Mouse (Mus musculus): ENCODE measurements at regions not wholly inside any gene's neighbourhood (a gene's known extent, or its start where the extent isn't known, plus 50 kb on each side); places are given as distances from the start of the nearest gene placed in this dataset.

DNA sequence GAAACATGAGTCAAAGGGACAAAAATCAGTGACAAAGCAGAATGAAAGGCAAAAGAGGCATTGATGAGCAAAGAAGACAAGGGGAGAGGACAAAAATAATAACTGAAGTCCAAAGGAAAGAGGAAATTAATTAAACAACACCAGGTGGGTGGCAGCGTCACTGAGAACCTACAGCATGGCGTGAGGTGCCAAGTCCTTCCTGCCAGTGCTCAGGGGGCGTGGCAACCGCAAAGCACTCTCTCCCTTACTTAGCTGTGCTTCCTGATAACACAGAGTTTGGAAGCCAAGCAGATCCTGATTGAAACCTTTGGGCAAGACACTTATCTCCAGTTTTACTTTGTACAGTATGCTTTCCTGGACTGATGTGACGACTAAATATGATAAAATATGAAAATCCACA lies 199.9 kb upstream of the Gm6657 start:
- ATAC-seq, result no peak
- 81% methylated on average over 5 of the region's 5 CpGs for WGBS
- H3K4me1 ChIP-seq (ENCODE audit: control insufficient read depth, insufficient read depth, low read length), result no peaks in the 10 kb centered on the region

DNA sequence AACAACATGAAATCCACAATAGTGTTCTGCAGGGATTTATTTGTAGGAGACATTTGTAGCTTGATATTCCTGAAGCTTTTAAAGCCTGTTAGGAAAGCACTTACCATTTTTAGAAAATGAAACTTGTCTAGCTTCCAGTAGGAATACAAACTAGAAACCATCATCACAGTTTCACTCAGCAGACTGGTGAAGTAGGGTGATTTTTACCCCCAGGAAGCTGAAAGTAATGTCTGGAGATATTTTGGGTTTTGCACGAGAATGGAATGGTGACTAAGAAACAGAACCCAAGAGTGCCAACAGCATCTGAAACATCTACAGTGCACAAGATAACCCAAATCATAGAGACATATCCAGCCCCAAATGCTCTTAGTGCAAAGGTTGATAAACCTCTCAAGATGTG lies 196.1 kb upstream of the Gm6657 start:
- H3K27me3 ChIP-seq (replicated peaks; ENCODE audit: control insufficient read depth, insufficient read depth, low read length), result no peaks in the 10 kb centered on the region
- no peak overlapping the region for H3K27ac ChIP-seq (ENCODE audit: low read length)
- no peak overlapping the region for H3K4me3 ChIP-seq (ENCODE audit: low read length)
- H3K36me3 ChIP-seq (ENCODE audit: control insufficient read depth, insufficient read depth, low read length), result no peaks in the 10 kb centered on the region
- no peak for ATAC-seq
- 86% methylated on average over 1 of the region's 1 CpGs for WGBS
- H3K4me2 ChIP-seq (ENCODE audit: low read depth, low read length), result no peak overlapping the region
- H3K4me1 ChIP-seq (ENCODE audit: control insufficient read depth, insufficient read depth, low read length), result no peaks in the 10 kb centered on the region
- H3K9me3 ChIP-seq (ENCODE audit: control insufficient read depth, low read length), result no peaks in the 10 kb centered on the region
- no peak overlapping the region for H3K9ac ChIP-seq (ENCODE audit: low read depth, low read length)

More for the DNA sequence above, 199.9 kb upstream of the Gm6657 start:
- Histone ChIP-seq H3K9ac (ENCODE audit: low read depth, low read length) (no peak overlapping the region), H3K4me3 (ENCODE audit: low read length) (no peak overlapping the region), H3K36me3 (ENCODE audit: control insufficient read depth, insufficient read depth, low read length) (no peaks in the 10 kb centered on the region), H3K9me3 (ENCODE audit: control insufficient read depth, low read length) (no peaks in the 10 kb centered on the region), H3K4me2 (ENCODE audit: low read depth, low read length) (no peak overlapping the region), H3K27ac (ENCODE audit: low read length) (no peak overlapping the region), H3K27me3 (replicated peaks; ENCODE audit: control insufficient read depth, insufficient read depth, low read length) (no peaks in the 10 kb centered on the region)

DNA sequence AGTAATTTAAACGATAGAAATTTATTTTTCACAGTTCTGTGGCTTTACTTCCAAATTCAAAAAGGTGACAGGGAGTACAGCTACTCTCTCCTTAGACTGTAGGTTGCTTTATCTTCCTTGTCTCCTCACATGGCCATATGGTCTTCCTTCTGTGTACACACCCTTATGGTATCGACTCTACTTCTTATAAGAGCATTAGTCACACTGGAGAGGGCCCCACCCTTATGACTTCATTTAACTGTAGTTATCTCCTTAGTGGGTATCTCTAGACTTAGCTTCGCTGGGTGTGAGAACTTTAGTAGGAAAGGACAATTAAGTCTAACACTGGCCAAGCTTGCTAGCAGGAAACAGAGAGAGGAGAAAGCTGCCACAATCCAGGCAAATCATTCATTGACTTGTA lies 193.6 kb upstream of the Gm6657 start:
- Histone ChIP-seq H3K36me3 (ENCODE audit: control insufficient read depth, insufficient read depth, low read length) (no peaks in the 10 kb centered on the region), H3K4me1 (ENCODE audit: control insufficient read depth, insufficient read depth, low read length) (no peaks in the 10 kb centered on the region), H3K4me3 (ENCODE audit: low read length) (no peak overlapping the region), H3K27me3 (replicated peaks; ENCODE audit: control insufficient read depth, insufficient read depth, low read length) (no peaks in the 10 kb centered on the region), H3K9me3 (ENCODE audit: control insufficient read depth, low read length) (no peaks in the 10 kb centered on the region), H3K27ac (ENCODE audit: low read length) (no peak overlapping the region), H3K4me2 (ENCODE audit: low read depth, low read length) (no peak overlapping the region), H3K9ac (ENCODE audit: low read depth, low read length) (no peak overlapping the region)
- 65% methylated on average over 3 of the region's 3 CpGs for WGBS
- ATAC-seq, result peak; percentile 55; the same call in 1 of the 2 replicates

DNA sequence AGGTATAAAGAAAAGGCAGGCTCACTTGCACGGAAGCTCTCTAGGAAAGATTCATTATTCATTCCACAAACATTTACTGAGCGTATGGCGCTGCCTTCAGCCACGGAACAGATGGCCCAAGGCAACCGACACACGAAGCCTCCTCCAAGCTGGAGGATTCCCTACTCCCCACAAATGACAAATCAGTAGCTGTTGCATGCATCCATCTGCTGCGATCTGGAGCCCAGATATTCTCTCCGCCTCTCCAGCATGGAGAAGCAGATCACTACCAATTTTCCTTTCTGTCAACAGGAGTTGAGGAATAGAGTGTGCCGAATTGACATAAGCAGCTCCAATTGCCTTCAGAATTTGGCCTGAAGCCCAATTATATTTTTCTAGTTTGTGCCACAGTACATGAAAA lies 192.2 kb upstream of the Gm6657 start:
- H3K4me1 ChIP-seq (ENCODE audit: control insufficient read depth, insufficient read depth, low read length), result no peaks in the 10 kb centered on the region
- H3K4me2 ChIP-seq (ENCODE audit: low read depth, low read length), result no peak overlapping the region
- H3K9ac ChIP-seq (ENCODE audit: low read depth, low read length), result no peak overlapping the region
- WGBS, result 61% methylated on average over 9 of the region's 9 CpGs
- H3K27ac ChIP-seq (ENCODE audit: low read length), result no peak overlapping the region
- no peak for ATAC-seq
- H3K36me3 ChIP-seq (ENCODE audit: control insufficient read depth, insufficient read depth, low read length), result no peaks in the 10 kb centered on the region
- H3K9me3 ChIP-seq (ENCODE audit: control insufficient read depth, low read length), result no peaks in the 10 kb centered on the region
- H3K4me3 ChIP-seq (ENCODE audit: low read length), result no peak overlapping the region
- no peaks in the 10 kb centered on the region for H3K27me3 ChIP-seq (replicated peaks; ENCODE audit: control insufficient read depth, insufficient read depth, low read length)

DNA sequence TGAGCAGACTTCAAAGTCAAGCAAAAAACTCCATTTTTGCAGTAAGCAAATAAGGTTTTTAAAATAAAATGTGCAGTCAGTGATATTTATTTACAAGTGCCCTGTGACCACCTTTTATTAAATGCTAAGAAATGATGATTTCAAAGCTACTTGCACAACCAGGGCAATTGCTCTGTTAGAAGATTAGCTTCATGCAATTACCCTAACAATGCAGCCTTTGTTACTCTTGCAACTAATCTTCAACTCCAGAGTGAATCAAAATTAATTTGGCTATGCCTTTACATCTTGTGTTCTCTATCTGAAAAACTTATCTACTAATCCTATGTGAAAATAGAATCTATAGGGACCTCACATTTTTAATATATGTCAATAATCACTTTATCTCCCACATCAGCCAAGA lies 160.3 kb upstream of the Gm6657 start:
- Histone ChIP-seq H3K4me2 (ENCODE audit: low read depth, low read length) (no peak overlapping the region), H3K9ac (ENCODE audit: low read depth, low read length) (no peak overlapping the region), H3K4me1 (ENCODE audit: control insufficient read depth, insufficient read depth, low read length) (no peaks in the 10 kb centered on the region), H3K27ac (ENCODE audit: low read length) (no peak overlapping the region), H3K9me3 (ENCODE audit: control insufficient read depth, low read length) (no peaks in the 10 kb centered on the region), H3K36me3 (ENCODE audit: control insufficient read depth, insufficient read depth, low read length) (no peaks in the 10 kb centered on the region), H3K4me3 (ENCODE audit: low read length) (no peak overlapping the region), H3K27me3 (replicated peaks; ENCODE audit: control insufficient read depth, insufficient read depth, low read length) (no peaks in the 10 kb centered on the region)
- no peak for ATAC-seq

DNA sequence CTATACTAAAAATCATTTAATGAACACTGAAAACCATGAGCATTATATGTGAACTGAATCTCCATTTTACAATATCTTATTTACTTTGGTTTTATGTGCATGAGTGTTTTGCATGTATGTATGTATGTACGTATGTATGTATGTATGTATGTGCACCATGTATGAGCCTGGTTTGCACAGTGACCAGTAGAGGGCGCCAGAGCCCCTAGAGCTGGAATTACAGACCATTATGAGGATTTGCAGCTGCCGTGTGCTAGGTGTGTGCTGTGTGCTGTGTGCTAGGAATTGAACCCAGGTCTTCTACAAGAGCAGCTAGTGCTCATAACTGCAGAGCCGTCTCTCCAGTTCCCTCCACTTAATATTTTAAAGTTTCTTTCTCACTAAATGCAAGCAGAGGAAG lies 147.5 kb upstream of the Gm6657 start:
- H3K4me1 ChIP-seq (ENCODE audit: control insufficient read depth, insufficient read depth, low read length), result no peaks in the 10 kb centered on the region
- no peak overlapping the region for H3K4me2 ChIP-seq (ENCODE audit: low read depth, low read length)
- H3K9ac ChIP-seq (ENCODE audit: low read depth, low read length), result no peak overlapping the region
- no peak overlapping the region for H3K4me3 ChIP-seq (ENCODE audit: low read length)
- 78% methylated on average over 4 of the region's 4 CpGs for WGBS
- H3K27me3 ChIP-seq (replicated peaks; ENCODE audit: control insufficient read depth, insufficient read depth, low read length), result no peaks in the 10 kb centered on the region
- ATAC-seq, result no peak
- no peaks in the 10 kb centered on the region for H3K36me3 ChIP-seq (ENCODE audit: control insufficient read depth, insufficient read depth, low read length)
- H3K9me3 ChIP-seq (ENCODE audit: control insufficient read depth, low read length), result no peaks in the 10 kb centered on the region
- no peak overlapping the region for H3K27ac ChIP-seq (ENCODE audit: low read length)

DNA sequence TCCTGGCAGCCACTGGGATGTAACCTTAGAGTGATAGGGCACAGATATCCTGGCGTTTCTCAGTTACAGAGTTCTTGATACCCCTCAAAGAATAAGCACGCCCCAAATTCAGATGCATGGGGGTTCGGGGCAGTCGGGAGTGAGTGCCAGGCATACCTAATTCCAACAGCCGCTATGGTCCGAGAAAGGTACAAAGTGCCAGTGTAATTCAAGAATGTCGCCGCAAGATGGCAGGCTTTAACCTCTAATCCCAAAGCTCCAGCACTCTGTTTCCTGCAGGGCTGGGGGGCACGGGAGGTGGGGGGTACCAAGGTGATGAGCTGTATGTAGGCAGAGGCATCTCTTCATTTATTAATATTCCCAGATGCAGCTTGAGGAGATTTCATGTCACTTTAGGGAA lies 138.1 kb upstream of the Gm6657 start:
- no peaks in the 10 kb centered on the region for H3K9me3 ChIP-seq (ENCODE audit: control insufficient read depth, low read length)
- 0 out of 2 replicates have a peak, but pooled peaks cover 4% of the 10 kb centered on the region for H3K27me3 ChIP-seq (replicated peaks; ENCODE audit: control insufficient read depth, insufficient read depth, low read length)
- H3K4me2 ChIP-seq (ENCODE audit: low read depth, low read length), result no peak overlapping the region; the same call in 1 of the 2 replicates
- H3K9ac ChIP-seq (ENCODE audit: low read depth, low read length), result no peak overlapping the region
- 3% methylated on average over 9 of the region's 9 CpGs for WGBS
- ATAC-seq, result no peak
- H3K36me3 ChIP-seq (ENCODE audit: control insufficient read depth, insufficient read depth, low read length), result no peaks in the 10 kb centered on the region
- no peak overlapping the region for H3K4me3 ChIP-seq (ENCODE audit: low read length)
- H3K27ac ChIP-seq (ENCODE audit: low read length), result no peak overlapping the region
- H3K4me1 ChIP-seq (ENCODE audit: control insufficient read depth, insufficient read depth, low read length), result no peaks in the 10 kb centered on the region

DNA sequence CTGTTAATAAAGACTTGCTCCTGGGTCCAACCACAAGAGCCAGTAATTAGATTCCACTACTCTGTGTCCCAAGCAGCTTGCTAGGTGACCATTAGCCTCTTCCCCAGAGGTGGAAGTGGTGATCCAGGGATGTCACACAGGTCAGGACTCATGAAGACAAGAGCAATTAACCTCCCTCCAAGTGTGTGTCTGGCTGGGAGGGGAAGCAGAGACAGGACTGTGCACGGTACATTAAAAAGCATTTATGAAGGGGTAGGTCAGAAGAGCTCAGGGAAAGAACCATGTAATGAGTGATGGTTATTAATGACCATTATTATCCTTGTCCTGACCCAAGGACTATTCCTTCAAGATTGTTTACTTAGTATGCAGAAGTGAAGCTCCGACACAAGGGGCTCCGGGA lies 136.9 kb upstream of the Gm6657 start:
- WGBS, result 51% methylated on average over 3 of the region's 3 CpGs
- H3K27me3 ChIP-seq (replicated peaks; ENCODE audit: control insufficient read depth, insufficient read depth, low read length), result 0 out of 2 replicates have a peak, but pooled peaks cover 4% of the 10 kb centered on the region
- no peak overlapping the region for H3K4me3 ChIP-seq (ENCODE audit: low read length)
- H3K36me3 ChIP-seq (ENCODE audit: control insufficient read depth, insufficient read depth, low read length), result no peaks in the 10 kb centered on the region
- H3K9me3 ChIP-seq (ENCODE audit: control insufficient read depth, low read length), result no peaks in the 10 kb centered on the region
- ATAC-seq, result no peak
- H3K27ac ChIP-seq (ENCODE audit: low read length), result no peak overlapping the region
- H3K9ac ChIP-seq (ENCODE audit: low read depth, low read length), result no peak overlapping the region
- no peaks in the 10 kb centered on the region for H3K4me1 ChIP-seq (ENCODE audit: control insufficient read depth, insufficient read depth, low read length)
- no peak overlapping the region for H3K4me2 ChIP-seq (ENCODE audit: low read depth, low read length)

DNA sequence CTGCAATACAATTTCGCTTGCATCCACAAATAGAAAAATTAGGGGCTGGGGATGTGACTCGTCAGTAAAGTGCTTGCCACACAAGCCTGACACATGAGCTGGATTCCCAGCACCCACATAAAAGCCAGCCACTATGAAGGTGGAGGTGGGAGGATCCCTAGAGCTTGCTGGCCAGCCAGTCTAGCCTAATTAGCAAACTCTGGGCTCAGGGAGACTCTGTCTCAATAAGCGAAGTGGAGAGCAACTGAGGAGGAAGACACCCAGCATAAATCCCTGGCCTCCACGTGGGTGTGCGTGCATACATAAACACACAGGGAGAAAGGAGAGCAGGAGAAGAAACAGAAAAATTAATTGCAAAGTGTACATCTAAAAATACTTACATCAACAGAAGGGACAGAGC lies 134.1 kb upstream of the Gm6657 start:
- Histone ChIP-seq H3K9me3 (ENCODE audit: control insufficient read depth, low read length) (no peaks in the 10 kb centered on the region), H3K27ac (ENCODE audit: low read length) (no peak overlapping the region), H3K36me3 (ENCODE audit: control insufficient read depth, insufficient read depth, low read length) (no peaks in the 10 kb centered on the region), H3K4me1 (ENCODE audit: control insufficient read depth, insufficient read depth, low read length) (no peaks in the 10 kb centered on the region), H3K4me2 (ENCODE audit: low read depth, low read length) (no peak overlapping the region), H3K27me3 (replicated peaks; ENCODE audit: control insufficient read depth, insufficient read depth, low read length) (0 out of 2 replicates have a peak, but pooled peaks cover 4% of the 10 kb centered on the region), H3K4me3 (ENCODE audit: low read length) (no peak overlapping the region), H3K9ac (ENCODE audit: low read depth, low read length) (no peak overlapping the region)
- 59% methylated on average over 5 of the region's 5 CpGs for WGBS
- no peak for ATAC-seq

DNA sequence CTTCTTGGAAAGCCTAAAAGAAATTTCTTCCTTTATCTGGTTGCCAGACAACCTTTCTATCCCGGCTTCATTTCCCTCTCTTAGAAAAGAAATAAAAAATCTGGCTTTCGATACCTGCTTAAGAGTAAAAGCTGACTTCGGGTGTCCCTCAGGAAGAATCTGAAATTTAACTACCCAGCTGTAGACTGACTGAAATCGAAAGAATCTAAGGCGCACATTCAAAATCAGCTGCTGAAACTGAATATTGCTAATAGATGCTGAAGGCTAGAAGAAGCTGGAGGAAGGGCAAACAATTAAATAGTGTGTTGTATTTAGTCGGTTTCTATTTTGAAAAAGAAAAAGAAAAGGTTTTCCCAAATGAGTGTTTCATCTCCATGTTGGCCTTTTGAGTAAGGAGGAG lies 128.0 kb upstream of the Gm6657 start:
- Histone ChIP-seq H3K4me3 (ENCODE audit: low read length) (no peak overlapping the region), H3K4me1 (ENCODE audit: control insufficient read depth, insufficient read depth, low read length) (no peaks in the 10 kb centered on the region), H3K9me3 (ENCODE audit: control insufficient read depth, low read length) (no peaks in the 10 kb centered on the region), H3K36me3 (ENCODE audit: control insufficient read depth, insufficient read depth, low read length) (no peaks in the 10 kb centered on the region), H3K4me2 (ENCODE audit: low read depth, low read length) (no peak overlapping the region), H3K27me3 (replicated peaks; ENCODE audit: control insufficient read depth, insufficient read depth, low read length) (no peaks in the 10 kb centered on the region), H3K9ac (ENCODE audit: low read depth, low read length) (no peak overlapping the region), H3K27ac (ENCODE audit: low read length) (no peak overlapping the region)
- no peak for ATAC-seq
- 90% methylated on average over 6 of the region's 6 CpGs for WGBS
